Mouse (Mus musculus): ENCODE results near the gene Olfr488.
"Not testable (repeated sequence)": the region's sequence is repeated elsewhere in the genome, so short reads cannot be mapped to it uniquely, and the experiment has no call there.

- not testable (repeated sequence) for TF ChIP-seq EP300, CTCF (IDR thresholded peaks at IDR 0.05; ENCODE audit: low read depth)
Measured at GRCm38 (mm10) chr7:108214536-108214935, 43.6 kb downstream of the Olfr488 start, which contains the start of gene Olfr487.
